Mouse (Mus musculus): ENCODE results near the gene Ppp1r16b. TPM values are rescaled to one million over a fixed set of nuclear protein-coding genes. Genes with fewer than 3 reads are reported as not detected.

Gene Ppp1r16b
- polyA plus RNA-seq, 2 experiments from 2014 or later: 100 to 110 TPM

- no peak for ATAC-seq
Observed at GRCm38 (mm10) chr2:158668433-158669010, 3.3 kb downstream of the Ppp1r16b start.

- peak; percentile 40 for ATAC-seq
Observed at GRCm38 (mm10) chr2:158669199-158670195, 4.3 kb downstream of the Ppp1r16b start.

- no peak for ATAC-seq
Observed at GRCm38 (mm10) chr2:158670571-158670970, 5.4 kb downstream of the Ppp1r16b start.

GRCm38 (mm10) chr2:158672829-158673228 lies 7.6 kb downstream of the Ppp1r16b start:
- no peak for ATAC-seq

- no peak for ATAC-seq
Observed at GRCm38 (mm10) chr2:158673493-158673892, 8.3 kb downstream of the Ppp1r16b start.

GRCm38 (mm10) chr2:158674131-158674530 lies 8.9 kb downstream of the Ppp1r16b start:
- ATAC-seq: no peak

GRCm38 (mm10) chr2:158674759-158675158 lies 9.6 kb downstream of the Ppp1r16b start:
- ATAC-seq: no peak

GRCm38 (mm10) chr2:158675161-158675560 lies 10.0 kb downstream of the Ppp1r16b start:
- ATAC-seq: no peak

- ATAC-seq: no peak
Observed at GRCm38 (mm10) chr2:158675907-158676533, 10.8 kb downstream of the Ppp1r16b start.

GRCm38 (mm10) chr2:158677946-158678345 lies 12.7 kb downstream of the Ppp1r16b start:
- ATAC-seq: peak; percentile 25

GRCm38 (mm10) chr2:158679091-158679490 lies 13.9 kb downstream of the Ppp1r16b start:
- no peak for ATAC-seq

GRCm38 (mm10) chr2:158680357-158680889 lies 15.2 kb downstream of the Ppp1r16b start:
- ATAC-seq: no peak

- no peak for ATAC-seq
Observed at GRCm38 (mm10) chr2:158681714-158682113, 16.5 kb downstream of the Ppp1r16b start.

GRCm38 (mm10) chr2:158682344-158683037 lies 17.3 kb downstream of the Ppp1r16b start:
- no peak for ATAC-seq

GRCm38 (mm10) chr2:158683038-158683413 lies 17.8 kb downstream of the Ppp1r16b start:
- ATAC-seq: peak; percentile 64

GRCm38 (mm10) chr2:158684247-158684843 lies 19.1 kb downstream of the Ppp1r16b start:
- ATAC-seq: no peak

- ATAC-seq: no peak
Observed at GRCm38 (mm10) chr2:158684910-158685309, 19.7 kb downstream of the Ppp1r16b start.

GRCm38 (mm10) chr2:158686394-158686793 lies 21.2 kb downstream of the Ppp1r16b start:
- no peak for ATAC-seq

- no peak for ATAC-seq
Observed at GRCm38 (mm10) chr2:158687804-158688241, 22.6 kb downstream of the Ppp1r16b start.

- no peak for ATAC-seq
Observed at GRCm38 (mm10) chr2:158689060-158689459, 23.9 kb downstream of the Ppp1r16b start.

- ATAC-seq: no peak
Observed at GRCm38 (mm10) chr2:158689640-158690039, 24.4 kb downstream of the Ppp1r16b start.

- peak; percentile 75 for ATAC-seq
Observed at GRCm38 (mm10) chr2:158690116-158690515, 24.9 kb downstream of the Ppp1r16b start.

Data from activated CD4-positive, CD25-positive, alpha-beta regulatory T cell, adult 4 months (primary cell).